Mouse (Mus musculus) T-cell, adult 66 days (primary cell): Measurements from ENCODE around the gene Hrct1. TPM values are rescaled to one million over a fixed set of nuclear protein-coding genes. Genes with fewer than 3 reads are reported as not detected.

Source experiments
- total RNA-seq, 2 experiments: library from RNA; stranded (reverse); gene quantifications; 3 replicates in 1 of 2; 4 replicates in 1 of 2; pipeline ENCODE4 v1.2.4; 2023

Hrct1 gene
- not detected for total RNA-seq

GRCm38 (mm10) chr4:43726995-43727394 lies at the start of gene Hrct1:
Hrct1 (plus strand) TSS chr4:43727188.

GRCm38 (mm10) chr4:43700707-43701106 lies 26.3 kb upstream of the Hrct1 start, which contains the start of gene Olfr70:
Olfr70 (minus strand) TSS chr4:43700807.

GRCm38 (mm10) chr4:43709869-43710268 lies 17.1 kb upstream of the Hrct1 start, which contains the start of gene Olfr71:
Olfr71 (minus strand) TSS chr4:43710255.

GRCm38 (mm10) chr4:43729794-43730550 lies 3.0 kb downstream of the Hrct1 start, which contains the start of gene Spaar:
Spaar (plus strand) TSS chr4:43730034.

GRCm38 (mm10) chr4:43770909-43771308 lies 43.9 kb downstream of the Hrct1 start, which contains the start of gene Olfr159:
Olfr159 (minus strand) TSS chr4:43771009.

Other genes with a start within 250 kb of the Hrct1 start
- 10 to 100 TPM; 76.6 to 85.8 TPM for gene Sit1, start 243.5 kb upstream of the Hrct1 start, total RNA-seq
- 10 to 100 TPM; 24.6 to 26.0 TPM for gene Ccdc107, start 234.3 kb upstream of the Hrct1 start, total RNA-seq
- gene Arhgef39, start 227.5 kb upstream of the Hrct1 start, total RNA-seq = 1 to 10 TPM; 2.3 to 4.2 TPM
- not detected for gene Car9, start 220.2 kb upstream of the Hrct1 start, total RNA-seq
- gene Tpm2, start 203.4 kb upstream of the Hrct1 start, total RNA-seq = not detected
- 10 to 100 TPM; 61.5 to 65.6 TPM for gene Creb3, start 164.9 kb upstream of the Hrct1 start, total RNA-seq
- 100 to 1,000 TPM; 326 to 327 TPM for gene Tln1, start 164.5 kb upstream of the Hrct1 start, total RNA-seq
- 10 to 100 TPM; 54.0 to 54.2 TPM for gene Rgp1, start 148.5 kb upstream of the Hrct1 start, total RNA-seq
- gene Gba2, start 148.3 kb upstream of the Hrct1 start, total RNA-seq = 10 to 100 TPM; 36.6 to 37.0 TPM
- gene Msmp, start 142.7 kb upstream of the Hrct1 start, total RNA-seq = not detected
- not detected for gene Npr2, start 95.3 kb upstream of the Hrct1 start, total RNA-seq
- gene Spag8, start 73.6 kb upstream of the Hrct1 start, total RNA-seq = not detected
- 10 to 100 TPM; 21.3 to 24.6 TPM for gene Hint2, start 70.7 kb upstream of the Hrct1 start, total RNA-seq
- 1 to 10 TPM; 2.7 to 2.8 TPM for gene Tmem8b, start 58.2 kb upstream of the Hrct1 start, total RNA-seq
- gene Fam221b, start 58.0 kb upstream of the Hrct1 start, total RNA-seq = not detected
- not detected for gene Olfr70, start 26.4 kb upstream of the Hrct1 start, total RNA-seq
- not detected for gene Olfr71, start 16.9 kb upstream of the Hrct1 start, total RNA-seq
- gene Spaar, start 2.8 kb downstream of the Hrct1 start, total RNA-seq = not detected
- not detected for gene Olfr159, start 43.8 kb downstream of the Hrct1 start, total RNA-seq
- gene Olfr156, start 96.7 kb downstream of the Hrct1 start, total RNA-seq = not detected
- not detected for gene Olfr157, start 113.0 kb downstream of the Hrct1 start, total RNA-seq
- gene Olfr155, start 124.4 kb downstream of the Hrct1 start, total RNA-seq = not detected
- 1 to 10 TPM; 2.0 to 2.8 TPM for gene Reck, start 148.3 kb downstream of the Hrct1 start, total RNA-seq
- gene Glipr2, start 230.2 kb downstream of the Hrct1 start, total RNA-seq = 10 to 100 TPM; 56.7 to 69.9 TPM